Mouse (Mus musculus) spleen, postnatal 4 days (tissue): ENCODE data around the gene Usp46.

ENCODE experiments used
- DNase-seq, 2 experiments: peaks; one replicate each; pipeline ENCODE4 v3.0.0; 2022; ENCODE audit warnings: low spot score in 2 of 2

The Usp46 gene

GRCm38 (mm10) chr5:74068714-74069321 is 587 bp upstream of the Usp46 start:
- peak in 1 of 2 experiments; percentile 63 for DNase-seq

GRCm38 (mm10) chr5:74067346-74067745 is 885 bp downstream of the Usp46 start:
- DNase-seq = no peak

DNA sequence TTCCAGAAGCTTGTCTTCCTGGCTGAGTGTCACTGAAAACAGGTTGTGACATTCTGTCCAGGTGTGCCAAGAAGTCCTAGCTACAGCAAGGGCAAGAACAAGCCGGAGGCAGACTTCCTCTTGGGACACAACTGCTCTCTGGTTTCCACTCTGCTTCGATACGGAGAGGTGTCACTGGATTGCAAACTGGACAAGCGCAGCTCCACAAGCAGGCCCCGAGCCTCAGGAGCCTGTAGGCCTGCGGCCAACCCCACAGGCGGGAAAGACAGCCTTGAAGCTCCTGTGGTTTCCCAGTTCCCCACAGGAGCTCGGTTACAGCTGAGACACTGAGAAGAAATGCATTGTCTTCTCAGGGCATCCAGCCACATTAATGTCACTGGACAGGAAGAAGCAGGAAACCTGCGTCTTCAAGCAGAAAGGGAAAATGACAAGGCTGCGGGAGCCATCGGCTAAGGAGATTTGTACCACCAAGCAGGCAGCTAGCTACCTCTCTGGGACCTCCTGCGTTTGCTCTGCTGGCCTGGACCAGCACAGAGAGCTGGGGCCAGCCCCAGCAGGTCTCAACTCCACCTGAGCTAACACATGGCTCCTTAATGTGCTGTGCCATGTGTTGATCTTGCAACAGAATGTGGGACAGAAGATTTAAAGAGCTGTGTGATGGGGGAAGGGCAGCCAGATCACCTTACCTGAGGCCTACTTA is 1.7 kb downstream of the Usp46 start:
- DNase-seq = peak in 1 of 2 experiments; percentile 71

- DNase-seq = peak in 1 of 2 experiments; percentile 67
Observed at GRCm38 (mm10) chr5:74065565-74066275, 2.5 kb downstream of the Usp46 start.

DNA sequence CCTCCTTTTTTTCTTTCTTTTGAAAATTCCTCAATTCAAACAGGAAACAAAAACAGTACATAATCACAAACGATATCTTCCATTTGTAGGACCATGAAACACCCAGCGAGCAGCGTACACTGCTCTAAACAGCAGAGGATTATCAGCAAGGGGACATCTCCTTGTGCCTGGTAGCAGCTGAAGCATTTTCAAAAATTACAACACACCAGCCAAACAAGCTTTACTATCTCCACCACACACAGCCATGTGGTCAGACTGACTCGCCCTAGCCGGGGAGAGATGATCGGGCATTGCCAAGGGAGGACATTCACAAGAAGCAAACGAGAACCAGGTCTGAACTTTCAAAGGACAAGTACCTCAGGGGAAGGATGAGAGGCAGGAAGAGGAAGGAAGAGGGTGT is 3.4 kb downstream of the Usp46 start:
- peak; percentile 55 to 72 for DNase-seq

DNA sequence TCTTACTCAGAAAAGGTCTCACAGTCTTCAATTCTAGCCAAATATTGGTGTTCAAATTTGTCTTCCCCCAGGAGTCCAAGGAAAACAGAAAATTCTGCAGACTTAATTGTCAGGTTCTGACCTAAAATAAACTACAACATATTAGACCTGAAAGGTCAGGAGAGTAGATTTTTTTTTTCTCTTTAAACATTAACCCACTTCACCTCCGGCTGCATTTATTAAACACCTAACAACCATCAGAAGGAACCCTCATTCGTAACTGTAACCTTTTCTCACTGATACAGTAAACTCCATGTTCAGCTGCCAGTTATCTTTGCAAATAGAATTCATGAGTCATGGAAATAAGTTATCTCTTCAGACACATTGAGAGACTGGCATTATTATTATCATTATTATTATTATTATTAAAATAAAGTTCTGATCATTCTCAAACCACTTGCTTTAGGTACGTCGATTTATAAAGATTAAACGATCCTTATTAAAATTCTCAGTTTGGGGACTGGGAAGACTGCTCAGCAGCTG is 4.9 kb downstream of the Usp46 start:
- no peak for DNase-seq

DNA sequence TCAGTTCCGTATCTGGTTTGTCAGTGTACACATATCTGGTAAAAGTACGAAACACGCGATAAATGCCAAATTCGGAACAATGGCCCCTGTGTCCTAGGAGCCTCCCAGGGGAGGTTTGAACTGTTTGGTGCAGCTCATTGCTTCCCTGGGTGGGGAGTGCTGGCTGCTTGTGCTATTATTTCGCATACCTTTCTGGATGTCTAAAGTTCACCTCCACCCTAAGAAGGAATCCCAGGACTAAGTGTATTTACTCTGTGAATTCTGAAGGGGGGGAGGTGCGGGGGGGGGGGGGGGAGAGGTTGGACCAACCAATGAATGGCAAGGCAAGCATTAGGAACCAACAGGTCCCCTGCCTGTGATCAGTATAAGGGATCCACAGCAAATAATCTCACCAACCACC is 6.0 kb downstream of the Usp46 start:
- no peak for DNase-seq

- DNase-seq = peak in 1 of 2 experiments; percentile 27
Observed at GRCm38 (mm10) chr5:74061408-74062047, 6.7 kb downstream of the Usp46 start.

DNA sequence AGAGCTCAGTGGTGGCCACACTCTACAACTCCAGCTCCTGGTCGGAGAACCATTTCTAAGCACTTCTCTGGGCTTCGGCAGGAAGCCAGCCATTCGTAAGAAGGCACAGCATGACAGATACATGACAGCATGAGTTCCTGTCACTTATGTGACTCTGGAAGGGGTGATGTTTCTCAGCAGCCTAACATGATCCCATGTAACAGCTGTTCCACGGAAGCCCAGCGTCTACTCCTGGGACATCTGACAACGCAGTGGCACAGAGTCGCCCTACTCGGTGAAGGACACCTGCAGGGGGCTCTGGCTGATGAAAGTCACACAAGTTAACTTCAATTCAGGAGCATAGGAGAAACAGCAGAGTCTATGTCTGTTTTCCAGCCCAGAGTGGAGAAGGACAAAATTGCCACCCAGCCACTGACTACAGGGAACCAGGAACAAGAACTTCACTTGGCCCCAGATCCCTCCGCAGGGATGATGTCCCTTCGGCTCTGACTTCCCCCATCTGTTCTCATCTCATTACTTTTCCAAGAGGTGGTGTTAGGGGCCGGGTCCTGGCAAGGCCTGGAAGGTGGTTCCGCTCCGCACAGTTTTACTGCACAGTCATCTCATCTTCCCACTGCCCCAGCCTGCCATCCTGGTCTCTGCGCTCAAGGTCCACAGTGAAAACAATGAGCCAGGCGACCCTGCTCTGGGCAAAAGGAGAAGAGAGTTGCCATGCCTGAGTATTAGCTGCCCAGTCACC is 15.9 kb downstream of the Usp46 start:
- no peak for DNase-seq

DNA sequence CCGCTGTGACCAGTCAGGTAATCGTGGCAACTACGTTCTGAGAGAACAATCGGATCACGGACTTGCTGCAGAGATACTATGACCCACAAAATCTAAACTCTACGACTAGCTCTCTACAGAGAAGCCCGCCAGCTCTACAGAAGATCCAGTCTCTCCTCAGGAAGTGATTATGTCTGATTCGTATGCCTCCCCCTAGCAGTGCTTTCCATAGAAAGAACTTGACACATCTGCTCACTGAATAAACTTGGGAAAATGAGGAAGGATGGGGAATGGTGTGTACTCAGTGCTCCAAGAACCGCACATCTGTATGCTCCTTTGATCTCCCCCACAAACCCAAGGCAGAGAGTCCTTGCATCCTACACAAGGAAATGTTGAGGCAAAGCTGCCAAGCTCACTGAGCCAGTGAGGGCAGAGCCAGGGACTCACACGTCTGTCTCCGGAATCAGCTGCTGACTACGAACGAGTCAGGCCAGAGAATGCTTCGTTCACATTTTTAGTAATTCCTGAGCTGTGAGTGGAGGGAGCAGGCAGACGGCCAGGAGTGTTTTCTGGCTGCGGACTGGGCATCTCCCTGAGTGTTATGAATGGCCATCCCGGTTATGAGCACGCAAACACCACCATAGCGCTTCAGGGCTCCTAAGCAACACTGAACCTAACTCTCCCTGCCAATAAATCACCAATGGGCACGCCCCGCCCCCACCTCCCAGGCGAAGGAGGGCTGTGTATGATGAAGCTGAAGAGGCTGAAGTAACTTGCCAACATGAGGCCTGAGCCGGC is 16.6 kb downstream of the Usp46 start:
- DNase-seq = no peak

- peak; percentile 63 to 77 for DNase-seq
Observed at GRCm38 (mm10) chr5:74050903-74051302, 17.3 kb downstream of the Usp46 start.

- no peak for DNase-seq
Observed at GRCm38 (mm10) chr5:74048846-74049495, 19.3 kb downstream of the Usp46 start.

- no peak for DNase-seq
Observed at GRCm38 (mm10) chr5:74044591-74044990, 23.6 kb downstream of the Usp46 start.

GRCm38 (mm10) chr5:74042796-74043340 is 25.4 kb downstream of the Usp46 start:
- no peak for DNase-seq

- no peak for DNase-seq
Observed at GRCm38 (mm10) chr5:74040541-74040940, 27.7 kb downstream of the Usp46 start.

GRCm38 (mm10) chr5:74035454-74035853 is 32.8 kb downstream of the Usp46 start:
- no peak for DNase-seq

- DNase-seq = no peak
Observed at GRCm38 (mm10) chr5:74034177-74034576, 34.1 kb downstream of the Usp46 start.

DNA sequence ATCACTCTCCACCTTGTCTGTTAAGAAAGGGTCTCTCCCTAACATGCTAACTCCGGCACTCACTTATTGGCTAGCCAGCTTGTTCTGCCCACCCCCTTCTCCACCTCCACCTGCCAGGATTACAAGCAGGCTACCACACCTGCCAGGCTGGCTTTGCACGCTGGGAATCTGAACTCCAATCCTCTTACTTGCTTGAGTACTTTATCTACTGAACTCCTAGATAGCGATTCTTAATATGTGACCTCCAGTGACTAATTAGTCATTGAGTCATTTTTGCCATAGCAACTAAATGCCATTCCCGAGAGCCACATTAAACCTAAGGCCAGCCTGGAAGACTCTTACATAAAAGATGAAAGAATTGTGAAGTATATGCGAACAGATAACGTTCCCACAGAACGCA is 38.4 kb downstream of the Usp46 start:
- DNase-seq = no peak

GRCm38 (mm10) chr5:74028691-74029479 is 39.3 kb downstream of the Usp46 start:
- DNase-seq = no peak
